Mouse (Mus musculus) kidney, postnatal 0 days (tissue): ENCODE results near the gene Eme2. TPM values are rescaled to one million over a fixed set of nuclear protein-coding genes. Genes with fewer than 3 reads are reported as not detected.

ENCODE experiments used
- ATAC-seq: fragments of 200-750 bp; cut with Nextera tagmentation; replicated peaks from 2 replicates; pipeline ENCODE4 v1.8.0; 2017; ENCODE audit warnings: low read depth, moderate number of reproducible peaks, moderate TSS enrichment, moderate library complexity; ENCODE audit not compliant: low FRiP score
- DNase-seq: peaks from one replicate; pipeline ENCODE4 v3.0.0-alpha.2; 2016; ENCODE audit warnings: low spot score
- H3K27ac ChIP-seq: fragments of 300-500 bp; sonication (generic); 2 replicates; pipeline ENCODE4 v1.5.1; 2014; ENCODE audit warnings: mild to moderate bottlenecking
- H3K27me3 ChIP-seq: fragments of 300-500 bp; sonication (generic); 2 replicates; pipeline ENCODE4 v1.6.1; 2014; ENCODE audit warnings: low read length, mixed read lengths; ENCODE audit not compliant: insufficient read depth
- H3K36me3 ChIP-seq: fragments of 300-500 bp; sonication (generic); 2 replicates; pipeline ENCODE4 v1.6.1; 2014; ENCODE audit warnings: low read length, mixed read lengths; ENCODE audit not compliant: insufficient read depth
- H3K4me1 ChIP-seq: fragments of 300-500 bp; sonication (generic); replicated peaks from 2 replicates; pipeline ENCODE4 v1.6.1; 2014; ENCODE audit warnings: antibody characterized with exemption, low read length, mixed read lengths; ENCODE audit not compliant: insufficient read depth
- H3K4me2 ChIP-seq: fragments of 300-500 bp; sonication (generic); 2 replicates; pipeline ENCODE4 v1.6.1; 2014; ENCODE audit warnings: mild to moderate bottlenecking, low read length, moderate library complexity, mixed read lengths
- H3K4me3 ChIP-seq: fragments of 300-500 bp; sonication (generic); replicated peaks from 2 replicates; pipeline ENCODE4 v1.5.1; 2014; ENCODE audit warnings: low read depth, low read length
- H3K9ac ChIP-seq: fragments of 300-500 bp; sonication (generic); 2 replicates; pipeline ENCODE4 v1.6.1; 2014; ENCODE audit warnings: low read depth, low read length
- H3K9me3 ChIP-seq: fragments of 300-500 bp; sonication (generic); replicated peaks from 2 replicates; pipeline ENCODE4 v1.6.1; 2016; ENCODE audit warnings: low read length, inconsistent platforms, mixed read lengths
- CTCF ChIP-seq: IDR thresholded peaks from 2 replicates; pipeline ENCODE4 v1.5.1; 2016; ENCODE audit warnings: antibody characterized with exemption, low read depth, mild to moderate bottlenecking, moderate library complexity
- WGBS: fragments of 180-500 bp; shearing (Covaris S2); extraction: QIAGEN DNeasy Blood & Tissue Kit; methylation state at CpG from one replicate; pipeline ENCODE4 v1.1.7; 2014; 5-methylcytosine and 5-hydroxymethylcytosine counted together
- polyA plus RNA-seq: library from polyadenylated mRNA; unstranded; fragments of >200 nt; fragmentation: Nextera tagmentation; extraction: Ambion mirVana; gene quantifications from 2 replicates; pipeline ENCODE4 v1.2.1, GENCODE M21; 2015

The Eme2 gene
- polyA plus RNA-seq, 1 experiment from 2014 or later = 29.6 TPM

DNA sequence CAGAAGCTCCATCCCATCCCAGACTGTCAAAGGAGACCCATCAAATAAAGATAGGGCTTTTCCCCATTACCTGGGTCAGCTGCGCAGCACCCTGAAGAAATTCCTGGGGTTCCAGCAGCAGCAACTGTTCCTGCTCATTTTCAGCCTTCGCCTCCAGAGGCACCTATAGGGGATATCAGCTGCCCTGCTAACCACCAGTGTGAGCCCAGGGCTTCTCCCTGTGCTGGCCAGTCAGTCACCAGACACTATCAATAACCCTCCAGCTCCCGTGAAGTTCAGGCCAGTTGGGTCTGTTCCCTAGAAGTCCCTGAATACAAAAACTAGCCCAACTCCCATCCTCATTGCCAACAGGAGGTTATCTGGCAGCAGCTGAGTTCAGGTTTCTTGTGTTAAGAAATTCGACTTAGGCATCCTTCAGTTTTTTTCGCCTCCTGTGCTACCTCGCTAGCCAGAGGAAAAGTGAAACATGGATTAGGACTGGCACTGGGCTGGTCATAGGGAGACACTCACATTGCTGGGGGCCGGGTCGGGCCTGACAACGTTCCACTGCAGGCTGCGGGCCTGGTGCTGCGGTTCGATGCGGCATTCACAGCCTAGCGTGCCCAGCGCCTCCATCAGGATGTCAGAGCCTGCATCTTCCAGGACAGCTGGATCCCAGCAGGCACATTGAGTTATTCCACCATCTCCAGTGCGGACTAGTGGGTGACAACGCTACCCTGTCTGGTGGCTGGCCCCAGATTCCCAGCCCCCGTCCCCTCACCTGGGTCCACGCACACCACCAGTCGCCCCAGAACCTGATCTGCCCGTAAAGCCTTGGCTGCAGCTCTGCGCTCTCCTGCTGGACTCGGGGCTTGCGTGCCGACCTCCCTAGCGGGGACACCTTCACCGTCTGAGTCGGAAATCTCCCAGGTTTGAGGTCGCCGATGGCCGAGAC, 559 bp downstream of the Eme2 start:
- 8% methylated on average over 31 of the region's 31 CpGs for WGBS
- Histone ChIP-seq H3K4me1 (peaks cover 6% of the 10 kb centered on the region; the same call in 1 of the 2 replicates), H3K27ac (peak overlapping the region; percentile 89), H3K27me3 (no peaks in the 10 kb centered on the region), H3K4me3 (peak overlapping the region; percentile 86), H3K4me2 (peak overlapping the region; percentile 95), H3K9ac (peak overlapping the region; percentile 93), H3K36me3 (peaks cover 39% of the 10 kb centered on the region), H3K9me3 (no peaks in the 10 kb centered on the region)
- peak; percentile 2; the same call in 1 of the 2 replicates for ATAC-seq
- no peak for DNase-seq
- TF ChIP-seq CTCF = no peak

DNA sequence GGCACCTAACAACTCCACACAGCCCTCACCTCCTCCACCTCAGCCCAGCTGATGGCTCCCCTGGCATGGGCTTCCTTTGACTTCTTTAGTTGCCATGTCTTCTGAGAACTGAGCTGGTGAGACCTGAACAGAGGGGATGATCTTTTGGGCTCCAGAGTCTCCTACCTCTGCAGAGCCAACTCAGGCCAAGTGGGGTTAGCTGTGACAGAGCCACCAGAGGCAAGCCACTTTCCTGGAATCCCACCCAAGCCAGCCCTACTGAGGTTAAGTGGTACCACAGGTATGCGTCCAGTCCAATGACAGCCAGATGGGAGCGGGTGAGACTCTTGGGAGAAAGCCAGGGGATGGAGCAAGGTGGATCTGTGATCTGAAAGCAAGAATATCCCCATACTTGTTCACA, 1.6 kb downstream of the Eme2 start:
- Histone ChIP-seq H3K4me1 (peaks cover 6% of the 10 kb centered on the region; the same call in 1 of the 2 replicates), H3K9ac (no peak overlapping the region), H3K4me2 (no peak overlapping the region), H3K4me3 (no peak overlapping the region), H3K9me3 (no peaks in the 10 kb centered on the region), H3K27ac (no peak overlapping the region), H3K27me3 (no peaks in the 10 kb centered on the region), H3K36me3 (peaks cover 30% of the 10 kb centered on the region)
- 91% methylated on average over 2 of the region's 2 CpGs for WGBS
- DNase-seq (no peak), ATAC-seq (no peak)
- no peak for TF ChIP-seq CTCF

DNA sequence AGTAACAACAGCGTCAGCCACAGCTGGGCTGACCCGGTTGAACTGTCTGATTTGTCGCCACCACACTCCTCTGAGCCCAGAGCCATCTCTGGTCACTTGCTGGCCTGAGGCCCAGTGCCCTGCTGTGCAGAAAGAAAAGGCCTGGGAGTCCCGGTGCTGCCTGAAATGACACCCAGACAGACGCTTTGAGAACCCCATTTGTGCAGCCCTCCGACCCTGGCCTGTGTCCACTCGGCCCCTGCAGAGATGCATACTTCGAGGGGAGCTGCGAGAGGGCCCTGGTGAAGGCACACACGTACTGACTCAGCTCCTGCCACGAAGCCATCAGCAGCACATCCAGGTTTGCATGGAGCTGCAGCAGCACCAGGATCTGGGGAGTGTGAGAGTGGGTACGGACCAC, 2.1 kb downstream of the Eme2 start:
- H3K4me3 ChIP-seq = no peak overlapping the region
- H3K36me3 ChIP-seq = peaks cover 30% of the 10 kb centered on the region
- H3K9ac ChIP-seq = no peak overlapping the region
- no peak overlapping the region for H3K4me2 ChIP-seq
- no peak for TF ChIP-seq CTCF
- ATAC-seq (no peak), DNase-seq (no peak)
- WGBS = 93% methylated on average over 12 of the region's 12 CpGs
- no peak overlapping the region for H3K27ac ChIP-seq
- H3K9me3 ChIP-seq = no peaks in the 10 kb centered on the region
- peaks cover 6% of the 10 kb centered on the region; the same call in 1 of the 2 replicates for H3K4me1 ChIP-seq
- no peaks in the 10 kb centered on the region for H3K27me3 ChIP-seq

DNA sequence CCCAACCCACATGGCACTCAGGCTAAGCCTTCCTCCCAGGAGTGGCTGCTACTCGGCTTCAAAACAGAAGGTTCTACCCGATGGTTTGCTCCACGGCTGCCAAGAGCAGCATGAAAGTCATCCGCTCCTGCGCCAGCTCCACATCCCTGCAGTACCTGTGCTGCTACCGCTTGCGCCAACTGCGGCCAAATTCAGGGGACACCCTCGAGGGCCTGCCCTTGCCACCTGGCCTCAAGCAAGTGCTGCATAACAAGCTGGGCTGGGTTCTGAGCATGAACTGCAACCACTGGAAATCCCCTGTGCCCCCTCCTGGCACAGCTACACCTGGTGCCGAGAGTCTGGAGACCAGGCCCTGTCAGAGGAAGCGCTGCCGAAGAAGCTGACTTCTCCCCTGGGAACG, 3.6 kb downstream of the Eme2 start:
- no peak overlapping the region for H3K4me2 ChIP-seq
- DNase-seq = no peak
- peaks cover 30% of the 10 kb centered on the region for H3K36me3 ChIP-seq
- H3K9me3 ChIP-seq = no peaks in the 10 kb centered on the region
- TF ChIP-seq CTCF = no peak
- no peak for ATAC-seq
- no peak overlapping the region for H3K27ac ChIP-seq
- WGBS = 84% methylated on average over 13 of the region's 13 CpGs
- H3K27me3 ChIP-seq = no peaks in the 10 kb centered on the region
- no peak overlapping the region for H3K4me3 ChIP-seq
- peaks cover 12% of the 10 kb centered on the region for H3K4me1 ChIP-seq
- H3K9ac ChIP-seq = no peak overlapping the region

DNA sequence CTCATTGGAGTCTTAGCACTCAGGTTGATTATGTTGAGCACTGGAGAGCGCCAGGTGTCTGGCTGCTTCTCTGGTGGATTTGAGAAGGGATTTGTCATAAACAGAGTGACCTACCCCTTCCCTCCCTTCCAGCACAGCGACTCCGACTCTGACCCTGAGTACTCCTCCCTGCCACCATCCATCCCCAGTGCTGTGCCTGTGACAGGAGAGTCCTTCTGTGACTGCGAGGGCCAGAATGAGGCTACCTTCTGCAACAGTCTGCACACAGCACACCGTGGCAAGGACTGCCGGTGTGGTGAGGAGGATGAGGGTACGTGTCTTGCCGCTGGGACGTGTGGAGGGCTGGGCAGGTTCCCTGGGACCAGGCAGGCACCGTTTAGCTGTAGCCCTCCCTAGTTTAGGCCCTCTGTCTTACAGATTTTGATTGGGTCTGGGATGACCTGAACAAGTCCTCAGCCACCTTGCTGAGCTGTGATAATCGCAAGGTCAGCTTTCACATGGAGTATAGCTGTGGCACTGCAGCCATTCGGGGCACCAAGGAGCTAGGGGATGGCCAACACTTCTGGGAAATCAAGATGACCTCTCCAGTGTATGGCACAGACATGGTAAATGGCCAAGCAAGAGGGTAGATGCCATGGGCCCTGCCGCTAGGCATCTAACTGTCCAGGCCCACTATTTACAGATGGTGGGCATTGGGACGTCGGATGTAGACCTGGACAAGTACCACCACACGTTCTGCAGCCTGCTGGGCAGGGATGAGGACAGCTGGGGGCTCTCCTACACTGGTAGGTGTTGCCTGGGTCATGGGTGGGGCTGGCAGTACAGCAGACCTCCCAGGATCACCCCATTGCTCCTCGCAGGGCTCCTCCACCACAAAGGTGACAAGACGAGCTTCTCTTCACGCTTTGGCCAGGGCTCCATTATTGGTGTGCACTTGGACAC, 4.5 kb downstream of the Eme2 start:
- Histone ChIP-seq H3K4me3 (no peak overlapping the region), H3K4me2 (no peak overlapping the region), H3K9me3 (no peaks in the 10 kb centered on the region), H3K27ac (no peak overlapping the region), H3K36me3 (peaks cover 30% of the 10 kb centered on the region), H3K27me3 (no peaks in the 10 kb centered on the region), H3K9ac (no peak overlapping the region), H3K4me1 (peaks cover 12% of the 10 kb centered on the region)
- TF ChIP-seq CTCF = no peak
- DNase-seq = no peak
- WGBS = 83% methylated on average over 18 of the region's 19 CpGs
- ATAC-seq = no peak

DNA sequence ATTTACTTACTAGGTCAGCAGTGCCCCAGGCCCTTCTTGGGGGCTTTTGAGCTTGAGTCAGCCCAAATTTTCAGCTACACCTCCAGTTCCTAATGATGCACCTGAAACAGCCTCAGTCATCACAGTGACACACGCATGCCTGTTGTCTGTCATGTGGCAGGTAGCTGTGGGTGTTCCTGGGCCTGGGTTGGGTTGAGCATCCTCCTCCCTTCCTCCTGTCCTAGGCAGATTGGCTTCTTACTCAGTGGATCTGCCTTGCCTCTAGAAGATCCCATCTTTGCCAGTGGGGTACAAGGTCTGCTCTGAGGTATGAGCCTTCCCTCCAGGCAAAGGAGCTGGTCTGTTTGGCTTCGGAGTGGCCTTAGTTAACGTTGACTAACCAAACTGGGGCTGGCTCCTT, 6.0 kb downstream of the Eme2 start:
- Histone ChIP-seq H3K36me3 (peaks cover 35% of the 10 kb centered on the region), H3K27me3 (no peaks in the 10 kb centered on the region)

More for the DNA sequence above, 6.0 kb downstream of the Eme2 start:
- WGBS = 85% methylated on average over 3 of the region's 3 CpGs
- H3K27ac ChIP-seq = no peak overlapping the region
- H3K9me3 ChIP-seq = no peaks in the 10 kb centered on the region
- peaks cover 6% of the 10 kb centered on the region for H3K4me1 ChIP-seq
- DNase-seq (no peak), ATAC-seq (no peak)
- TF ChIP-seq CTCF = no peak
- H3K9ac ChIP-seq = no peak overlapping the region
- H3K4me2 ChIP-seq = no peak overlapping the region
- H3K4me3 ChIP-seq = no peak overlapping the region
